ENCODE assay signal across 10 mouse cellular contexts in genomic region chr8:3803091-3803490, GRCm38 (mm10). TPM values are rescaled to one million over a fixed set of nuclear protein-coding genes. Genes with fewer than 3 reads are reported as not detected.
DNase-seq lines count a peak whose midpoint lies in the region; ATAC-seq lines count a peak whose summit lies in the region.
"Had no signal": no experiment of that assay in that cellular context is flagged by ENCODE, and none has a peak within 500 bp of the region (broad histone marks: within the 10 kb centered on the region; RNA-seq: fewer than 3 reads in every experiment).

No protein-coding gene starts in this region.

- H3K9ac ChIP-seq in intestine, embryonic 16.5 days (ENCODE audit: low read depth, low read length) = no peak overlapping the region
- H3K9ac ChIP-seq: hindbrain, embryonic 15.5 days had no signal

- ATAC-seq in megakaryocyte, adult 5-6 weeks (ENCODE audit: poor library complexity, severe bottlenecking) = no peak
- no peak for ATAC-seq in intestine, embryonic 16.5 days

- WGBS in intestine, embryonic 16.5 days = 87% methylated on average over 14 of the region's 14 CpGs

- intact Hi-C loops in heart, postnatal 10 days (cut with DNase I) = no loop called here
- intact Hi-C loops in left cerebral cortex, postnatal 25 days (cut with DNase I) = no loop called here

- no peak overlapping the region for H3K27ac ChIP-seq in intestine, embryonic 16.5 days (ENCODE audit: low read length)
- H3K27ac ChIP-seq: hindbrain, embryonic 15.5 days had no signal

- no peak overlapping the region for H3K4me3 ChIP-seq in intestine, embryonic 16.5 days (ENCODE audit: low read length)
- H3K4me3 ChIP-seq: hindbrain, embryonic 15.5 days had no signal

- no peak overlapping the region for H3K4me2 ChIP-seq in intestine, embryonic 16.5 days (ENCODE audit: low read depth, low read length)
- H3K4me2 ChIP-seq: hindbrain, embryonic 15.5 days had no signal

- DNase-seq in urinary bladder, postnatal 14 days (ENCODE audit: low spot score) = peak; percentile 38
- DNase-seq in urinary bladder, postnatal 10 days (ENCODE audit: low spot score) = no peak
- DNase-seq in brain, adult 2 months (ENCODE audit: low read depth, low spot score) = peak; percentile 87
- DNase-seq in heart, postnatal 10 days = peak; percentile 5 to 28
- DNase-seq in left cerebral cortex, postnatal 25 days (ENCODE audit: low spot score in 2 of 2) = peak; percentile 6 to 32
- peak; percentile 36 for DNase-seq in thymus, postnatal 14 days

- no peaks in the 10 kb centered on the region for H3K4me1 ChIP-seq in intestine, embryonic 16.5 days (ENCODE audit: control insufficient read depth, insufficient read depth, low read length)
- H3K4me1 ChIP-seq: hindbrain, embryonic 15.5 days had no signal

- no peaks in the 10 kb centered on the region for H3K36me3 ChIP-seq in intestine, embryonic 16.5 days (ENCODE audit: control insufficient read depth, insufficient read depth, low read length)
- H3K36me3 ChIP-seq: hindbrain, embryonic 15.5 days had no signal

- H3K9me3 ChIP-seq in intestine, embryonic 16.5 days (ENCODE audit: control insufficient read depth, low read length) = 0 out of 2 replicates have a peak, but pooled peaks cover 2% of the 10 kb centered on the region

- H3K27me3 ChIP-seq in intestine, embryonic 16.5 days (replicated peaks; ENCODE audit: control insufficient read depth, insufficient read depth, low read length) = no peaks in the 10 kb centered on the region
- H3K27me3 ChIP-seq: hindbrain, embryonic 15.5 days had no signal

RNA-seq across cellular contexts. Expression of gene Cd209e, which starts 51.0 kb away (rescaled TPM):
- not detected for total RNA-seq in heart, postnatal 10 days (2021)
- not detected for total RNA-seq in left cerebral cortex, postnatal 25 days (2021)
- 0.31 and 0.48 TPM in 2 replicates for total RNA-seq in megakaryocyte, adult 5-6 weeks (2015)
- 0.55 and 1.6 TPM in 2 replicates for total RNA-seq in megakaryocyte, adult 5-6 weeks (2017)
- polyA plus RNA-seq in intestine, embryonic 16.5 days (2015; fragmentation: Nextera tagmentation; extraction: Ambion mirVana) = not detected in 2 replicates
- polyA plus RNA-seq: hindbrain, embryonic 15.5 days; testis, adult 2 months had no signal

RNA-seq across cellular contexts. Expression of gene Cd209a, which starts 54.3 kb away (rescaled TPM):
- total RNA-seq in heart, postnatal 10 days (2021) = not detected
- under 1 TPM in 1 of 2 experiments, not detected in 1; 0.48 TPM for total RNA-seq in left cerebral cortex, postnatal 25 days (2021)
- total RNA-seq in megakaryocyte, adult 5-6 weeks (2015) = 87.1 and 93.3 TPM in 2 replicates
- 80.2 and 95.6 TPM in 2 replicates for total RNA-seq in megakaryocyte, adult 5-6 weeks (2017)
- polyA plus RNA-seq in intestine, embryonic 16.5 days (2015; fragmentation: Nextera tagmentation; extraction: Ambion mirVana) = 0.12 and 0.20 TPM in 2 replicates
- polyA plus RNA-seq: testis, adult 2 months had no signal

Comparison
In these comparisons a context has a peak if more than half of its experiments do, and no peak if none do; other contexts are left out.
1. RNA of gene Cd209a, which starts 54.3 kb away (total RNA-seq): 80.2 to 95.6 TPM in megakaryocyte, adult 5-6 weeks; 0.48 TPM in left cerebral cortex, postnatal 25 days and not detected in heart, postnatal 10 days; every median in the first group is over 10 times any median in the second.